14 mouse cellular contexts compared by ENCODE assay signal in the genomic region with DNA sequence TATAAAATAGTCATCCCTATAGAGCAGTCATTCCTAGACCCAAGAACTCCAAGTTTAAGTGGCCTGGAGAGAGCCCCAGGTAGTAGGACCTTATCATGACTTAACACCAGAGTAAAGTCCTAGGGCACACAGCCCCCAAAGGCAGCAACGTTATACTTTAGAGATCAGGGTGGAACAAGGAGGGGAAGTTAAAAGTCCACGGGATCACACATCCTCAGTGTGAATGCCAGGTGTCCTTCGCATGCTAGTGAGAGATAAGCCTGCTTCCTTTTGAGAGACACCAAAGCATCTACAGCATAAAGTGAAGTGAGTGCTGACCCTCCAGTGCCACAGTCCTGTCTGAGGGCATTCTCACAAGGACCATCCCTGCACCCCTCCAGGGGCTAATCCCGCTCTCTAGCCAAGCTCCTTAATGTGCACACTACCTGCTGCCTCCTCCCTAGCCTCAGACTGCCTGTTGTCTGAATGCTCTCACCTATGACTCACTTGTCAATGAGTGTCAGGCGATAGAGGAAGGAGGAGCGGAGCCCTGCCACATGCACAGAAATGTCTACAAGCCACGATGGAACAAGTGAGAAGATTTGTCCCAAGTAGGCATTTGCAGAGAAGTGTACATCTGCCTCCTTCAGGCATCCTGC.
"Had no signal": no experiment of that assay in that cellular context is flagged by ENCODE, and none has a peak within 500 bp of the region (broad histone marks: within the 10 kb centered on the region; RNA-seq: fewer than 3 reads in every experiment).

No protein-coding gene starts in this region.

- H3K9ac ChIP-seq: kidney, embryonic 15.5 days; limb, embryonic 12.5 days; liver, embryonic 13.5 days; liver, postnatal 0 days; lung, embryonic 15.5 days; midbrain, embryonic 15.5 days; neural tube, embryonic 12.5 days had no signal

- H3K36me3 ChIP-seq: kidney, embryonic 15.5 days; limb, embryonic 12.5 days; liver, embryonic 13.5 days; lung, embryonic 15.5 days; midbrain, embryonic 15.5 days; neural tube, embryonic 12.5 days had no signal

- H3K4me1 ChIP-seq: lung, embryonic 15.5 days; neural tube, embryonic 12.5 days had no signal

- H3K27me3 ChIP-seq: kidney, embryonic 15.5 days; limb, embryonic 12.5 days; lung, embryonic 15.5 days; midbrain, embryonic 15.5 days; neural tube, embryonic 12.5 days had no signal

- H3K4me2 ChIP-seq: kidney, embryonic 15.5 days; limb, embryonic 12.5 days; lung, embryonic 15.5 days; midbrain, embryonic 15.5 days; neural tube, embryonic 12.5 days had no signal

- H3K9me3 ChIP-seq: kidney, embryonic 15.5 days; limb, embryonic 12.5 days; liver, embryonic 13.5 days; lung, embryonic 15.5 days; midbrain, embryonic 15.5 days; neural tube, embryonic 12.5 days had no signal

- DNase-seq: kidney, adult 18-20 months; kidney, postnatal 25 days; layer of hippocampus, adult 9-11 months; liver, embryonic 13.5 days; liver, postnatal 0 days; lung, postnatal 14 days; spleen, adult 18-20 months; thymus, postnatal 25 days had no signal

- H3K27ac ChIP-seq: kidney, embryonic 15.5 days; limb, embryonic 12.5 days; liver, embryonic 13.5 days; lung, embryonic 15.5 days; macrophage; neural tube, embryonic 12.5 days had no signal

- H3K4me3 ChIP-seq: kidney, embryonic 15.5 days; limb, embryonic 12.5 days; liver, embryonic 13.5 days; lung, embryonic 15.5 days; midbrain, embryonic 15.5 days; neural tube, embryonic 12.5 days had no signal
